Mouse (Mus musculus) frontal cortex, adult 2 months (tissue): ENCODE results near the gene Nr4a2. TPM values are rescaled to one million over a fixed set of nuclear protein-coding genes. Genes with fewer than 3 reads are reported as not detected.

Source experiments
- DNase-seq, 2 experiments: peaks; one replicate each; pipeline ENCODE4 v3.0.0; 2022; ENCODE audit warnings: low spot score in 1 of 2; ENCODE audit errors: extremely low spot score in 1 of 2
- polyA plus RNA-seq: library from polyadenylated mRNA; depleted of rRNA; stranded (reverse); fragments of >200 nt; gene quantifications from 2 replicates; pipeline ENCODE4 v1.2.3, GENCODE M21; 2012; rRNA removed

Gene Nr4a2
- polyA plus RNA-seq = 10.6 and 21.0 TPM in 2 replicates

- peak in 1 of 2 experiments; percentile 58 for DNase-seq
Measured at GRCm38 (mm10) chr2:57123991-57124840, at the start of gene Nr4a2. TSS of gene Nr4a2 (minus strand) at chr2:57124003.

GRCm38 (mm10) chr2:57165416-57165815 lies 41.6 kb upstream of the Nr4a2 start:
- DNase-seq = no peak

- no peak for DNase-seq
Measured at GRCm38 (mm10) chr2:57156814-57157213, 33.0 kb upstream of the Nr4a2 start.

- DNase-seq = no peak
Measured at GRCm38 (mm10) chr2:57149796-57150195, 26.0 kb upstream of the Nr4a2 start.

GRCm38 (mm10) chr2:57148231-57148630 lies 24.4 kb upstream of the Nr4a2 start:
- DNase-seq = no peak

GRCm38 (mm10) chr2:57145646-57146421 lies 22.0 kb upstream of the Nr4a2 start:
- peak in 1 of 2 experiments; percentile 12 for DNase-seq

- no peak for DNase-seq
Measured at GRCm38 (mm10) chr2:57138594-57138993, 14.8 kb upstream of the Nr4a2 start.

GRCm38 (mm10) chr2:57127461-57127860 lies 3.7 kb upstream of the Nr4a2 start:
- DNase-seq = no peak

GRCm38 (mm10) chr2:57125891-57126290 lies 2.1 kb upstream of the Nr4a2 start:
- DNase-seq = no peak

- DNase-seq = no peak
Measured at GRCm38 (mm10) chr2:57122986-57123980, 520 bp downstream of the Nr4a2 start.

- no peak for DNase-seq
Measured at GRCm38 (mm10) chr2:57121110-57121509, 2.7 kb downstream of the Nr4a2 start.

- peak in 1 of 2 experiments; percentile 72 for DNase-seq
Measured at GRCm38 (mm10) chr2:57117201-57117951, 6.4 kb downstream of the Nr4a2 start.

- peak in 1 of 2 experiments; percentile 60 for DNase-seq
Measured at GRCm38 (mm10) chr2:57116366-57117200, 7.2 kb downstream of the Nr4a2 start.

- DNase-seq = peak in 1 of 2 experiments; percentile 23
Measured at GRCm38 (mm10) chr2:57115864-57116365, 7.9 kb downstream of the Nr4a2 start.

GRCm38 (mm10) chr2:57115181-57115863 lies 8.5 kb downstream of the Nr4a2 start:
- no peak for DNase-seq

- peak; percentile 42 to 77 for DNase-seq
Measured at GRCm38 (mm10) chr2:57114211-57115151, 9.3 kb downstream of the Nr4a2 start.

GRCm38 (mm10) chr2:57113431-57113830 lies 10.4 kb downstream of the Nr4a2 start:
- no peak for DNase-seq
